Mouse (Mus musculus): ENCODE data around the gene Brd4.

Brd4 gene

DNA sequence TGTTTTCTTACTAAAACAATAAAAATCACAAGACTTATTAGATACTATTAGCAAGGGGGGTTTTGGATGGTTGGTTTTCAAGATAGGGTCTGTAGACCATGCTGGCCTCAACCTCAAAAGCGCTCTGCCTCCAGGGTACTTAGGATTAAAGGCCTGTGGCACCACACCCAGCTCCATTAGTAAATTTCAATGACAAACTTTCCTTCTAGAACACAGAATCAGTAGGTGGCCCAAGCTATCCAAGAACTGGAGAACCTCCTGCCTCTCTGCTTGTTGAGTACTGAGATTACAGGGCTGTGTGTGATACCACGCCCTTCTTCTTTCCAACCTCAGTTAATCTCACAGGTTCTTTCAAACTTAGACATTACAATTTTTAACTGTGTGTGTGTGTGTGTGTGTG is 3.4 kb downstream of the Brd4 start:
- no peak for DNase-seq (ENCODE audit: low spot score in 2 of 2)

DNA sequence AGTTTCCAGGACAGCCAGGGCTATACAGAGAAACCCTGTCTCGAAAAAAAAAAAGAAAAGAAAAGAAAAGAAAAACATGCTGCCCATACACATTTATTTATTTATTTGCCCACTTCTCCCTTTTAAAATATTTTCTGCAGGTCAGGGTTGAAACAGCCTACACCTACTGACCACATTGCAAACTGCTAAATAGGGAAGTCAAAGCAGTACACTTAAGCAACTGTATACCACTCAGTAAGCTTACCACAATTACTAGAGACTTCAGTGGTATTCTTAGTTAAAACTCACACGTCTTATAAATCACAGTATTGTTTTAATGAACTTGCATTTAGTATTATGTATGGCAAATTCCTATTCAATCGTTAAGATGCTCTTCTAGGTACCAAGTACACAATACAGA is 3.9 kb downstream of the Brd4 start:
- no peak for DNase-seq (ENCODE audit: low spot score in 2 of 2)

DNA sequence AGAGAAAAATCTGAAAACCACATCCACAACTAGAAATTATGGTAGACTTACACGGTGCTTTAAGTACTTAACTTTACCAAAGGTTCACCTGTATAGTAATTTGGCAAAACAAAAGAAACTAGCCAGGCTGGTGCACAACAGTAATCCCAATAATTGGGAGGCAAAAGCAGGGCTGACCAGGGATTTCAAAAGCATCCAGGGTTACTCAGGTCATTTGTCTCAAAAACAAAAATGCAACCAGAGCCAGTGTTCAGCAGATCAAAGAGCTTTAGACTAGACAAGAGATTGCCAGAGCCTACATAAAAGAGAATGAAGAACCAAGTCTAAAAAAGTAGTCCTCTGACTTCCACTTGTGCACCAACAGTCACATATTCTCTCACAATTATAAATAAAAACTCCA is 7.3 kb downstream of the Brd4 start:
- no peak for DNase-seq (ENCODE audit: low spot score in 2 of 2)

DNA sequence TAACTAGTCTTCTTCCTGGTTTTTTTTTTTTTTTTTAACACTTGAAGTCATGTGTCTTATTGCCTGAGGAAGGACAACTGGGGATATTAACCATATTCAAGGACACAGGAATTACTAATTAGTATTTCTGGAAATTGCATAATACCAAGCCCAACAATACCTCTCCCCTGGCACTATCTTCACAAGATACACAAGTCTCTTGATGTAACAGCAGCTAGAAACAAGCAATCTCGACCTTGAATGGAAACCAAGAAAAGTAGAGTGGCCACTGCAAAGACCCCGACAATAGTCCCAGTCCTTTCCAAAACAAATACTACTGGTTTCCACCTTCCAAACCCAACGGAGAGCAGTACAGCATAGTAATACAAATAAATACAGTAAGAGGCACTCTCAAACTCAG is 9.0 kb downstream of the Brd4 start:
- no peak for DNase-seq (ENCODE audit: low spot score in 2 of 2)

DNA sequence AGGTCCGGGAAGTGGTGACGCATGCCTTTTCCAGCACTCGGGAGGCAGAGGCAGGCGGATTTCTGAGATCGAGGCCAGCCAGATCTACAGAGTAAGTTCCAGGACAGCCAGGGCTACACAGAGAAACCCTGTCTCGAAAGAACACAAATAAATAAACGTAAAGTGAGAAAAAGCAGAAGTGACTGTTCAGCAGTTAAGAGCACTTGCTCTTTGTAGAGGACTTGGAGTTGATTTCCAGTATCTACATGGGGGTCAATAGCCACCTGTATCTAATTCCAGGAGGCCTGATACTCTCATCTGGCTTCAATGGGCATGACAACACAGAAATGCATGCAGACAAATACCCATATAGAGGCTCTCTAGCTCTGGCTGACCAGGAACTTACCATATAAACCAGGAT is 15.4 kb downstream of the Brd4 start:
- DNase-seq (ENCODE audit: low spot score in 2 of 2) = no peak

DNA sequence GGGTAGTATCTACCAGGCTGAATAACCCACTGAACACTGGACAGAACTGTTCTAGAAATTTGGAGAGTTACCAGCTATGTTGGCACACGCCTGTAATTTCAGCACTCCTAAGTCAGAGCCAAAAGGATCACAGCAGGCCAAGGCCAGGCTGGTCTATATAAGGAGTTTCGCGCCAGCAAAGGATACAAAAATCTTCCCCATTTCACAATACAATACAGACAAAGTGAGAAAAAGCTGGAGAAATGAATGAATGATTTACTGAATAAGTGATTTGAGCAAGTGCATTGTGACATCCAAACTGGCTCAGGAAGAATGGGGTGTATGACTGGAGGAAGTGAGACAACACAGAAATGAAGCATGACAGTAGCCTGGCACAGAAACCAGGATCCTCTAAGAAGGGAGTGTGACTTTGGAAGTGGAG is 16.0 kb downstream of the Brd4 start:
- no peak for DNase-seq (ENCODE audit: low spot score in 2 of 2)

DNA sequence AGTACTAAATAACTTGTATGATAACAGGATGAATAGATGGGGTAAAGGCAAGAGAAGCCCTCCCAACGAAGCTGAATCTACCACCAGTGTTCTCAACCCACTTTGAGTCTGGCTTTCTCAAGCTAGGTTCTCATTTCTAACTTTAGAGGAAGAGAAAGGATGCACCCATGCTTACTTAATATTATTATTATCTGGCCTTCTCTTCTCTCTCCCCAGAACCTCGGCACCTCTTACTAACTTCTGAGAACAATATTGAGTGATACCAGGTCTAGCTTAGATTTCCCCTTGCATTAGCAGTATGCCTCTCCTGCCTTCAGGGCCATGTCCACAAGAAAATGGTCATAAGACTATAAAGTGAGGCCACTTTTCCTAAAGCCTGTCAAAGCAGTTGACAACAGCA is 16.4 kb downstream of the Brd4 start:
- DNase-seq (ENCODE audit: low spot score in 2 of 2) = no peak

DNA sequence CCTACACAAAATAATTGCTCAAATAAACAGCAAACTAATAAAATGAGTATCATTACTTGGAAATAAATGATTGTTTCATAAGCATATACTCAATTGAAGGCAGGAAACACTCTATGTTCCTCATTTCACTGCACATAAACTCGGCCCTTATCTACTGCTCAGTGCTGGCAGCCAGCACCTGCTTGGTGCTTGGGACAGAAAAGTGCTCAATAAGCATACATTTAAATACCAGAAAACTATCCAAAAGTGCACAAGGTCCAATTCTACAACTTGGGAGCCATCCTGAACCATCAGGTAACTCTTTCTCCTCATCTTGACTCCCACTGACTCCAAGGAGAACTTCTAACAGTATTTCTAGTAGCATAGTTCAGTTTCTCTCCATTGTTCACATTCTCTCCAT is 16.9 kb downstream of the Brd4 start:
- no peak for DNase-seq (ENCODE audit: low spot score in 2 of 2)

DNA sequence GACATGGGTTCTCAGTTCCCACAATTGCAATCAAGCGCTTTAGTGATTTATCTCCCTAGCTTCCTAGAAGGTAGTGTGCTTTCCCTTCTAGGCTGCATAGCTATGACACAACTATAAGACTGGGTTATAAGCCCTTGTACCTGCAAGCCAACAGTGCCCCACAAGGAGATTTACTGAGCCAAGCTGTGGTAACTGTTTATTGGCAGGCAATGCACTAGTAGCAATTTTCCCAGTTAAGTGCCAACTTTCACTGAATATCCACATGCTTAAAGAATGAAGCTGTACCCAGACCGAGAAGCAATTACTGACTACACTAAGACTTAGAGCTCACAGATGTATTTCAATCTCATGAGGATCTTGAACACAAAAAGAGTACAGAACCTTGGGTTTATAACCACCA is 20.9 kb downstream of the Brd4 start:
- DNase-seq (ENCODE audit: low spot score in 2 of 2) = no peak

DNA sequence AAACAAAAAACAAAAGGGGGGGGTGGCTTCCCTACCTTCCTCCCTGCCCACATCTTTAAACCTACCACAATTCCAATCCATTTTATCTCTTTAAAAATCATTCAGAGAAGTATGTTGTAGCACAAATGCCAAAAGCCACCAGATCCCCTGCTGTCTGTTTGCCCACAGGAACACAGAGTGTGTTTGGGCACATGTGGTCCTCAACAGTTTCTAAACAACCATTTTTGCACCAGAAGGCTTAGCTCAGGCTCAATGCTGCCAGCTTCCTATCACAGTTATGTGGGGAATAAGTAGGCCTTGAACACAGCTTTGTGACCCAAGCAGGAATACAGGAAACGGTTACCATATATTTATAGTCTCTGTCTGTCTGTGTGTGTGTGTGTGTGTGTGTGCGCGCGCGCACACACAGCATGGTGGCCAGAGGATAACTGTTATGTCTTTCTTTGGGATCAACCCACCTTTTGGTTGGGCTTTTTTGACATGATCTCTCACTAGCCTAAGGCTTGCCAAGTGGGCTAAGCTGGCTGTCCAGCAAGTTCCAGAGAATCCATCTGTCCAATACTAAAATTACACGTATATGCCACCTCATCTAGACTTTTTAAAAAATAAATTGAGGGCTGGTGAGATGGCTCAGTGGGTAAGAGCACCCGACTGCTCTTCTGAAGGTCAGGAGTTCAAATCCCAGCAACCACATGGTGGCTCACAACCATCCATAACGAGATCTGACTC is 21.5 kb downstream of the Brd4 start:
- no peak for DNase-seq (ENCODE audit: low spot score in 2 of 2)

DNA sequence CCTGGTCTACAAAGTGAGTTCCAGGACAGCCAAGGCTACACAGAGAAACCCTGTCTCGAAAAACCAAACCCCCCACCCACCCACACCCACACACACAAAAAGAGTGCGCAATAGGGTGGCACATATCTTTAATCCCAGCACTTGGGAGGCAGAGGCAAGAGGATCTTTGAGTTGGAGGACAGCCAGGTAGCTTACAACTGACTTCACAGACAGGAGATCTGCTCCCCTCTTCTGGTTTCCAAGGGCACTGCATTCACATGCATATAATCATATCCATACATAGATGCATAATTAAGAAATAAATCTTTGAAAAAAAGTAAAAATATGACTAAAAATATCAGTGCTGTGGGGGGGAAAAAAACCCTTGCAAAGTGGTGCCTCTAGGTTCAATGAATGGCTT is 25.7 kb downstream of the Brd4 start:
- DNase-seq (ENCODE audit: low spot score in 2 of 2) = no peak

DNA sequence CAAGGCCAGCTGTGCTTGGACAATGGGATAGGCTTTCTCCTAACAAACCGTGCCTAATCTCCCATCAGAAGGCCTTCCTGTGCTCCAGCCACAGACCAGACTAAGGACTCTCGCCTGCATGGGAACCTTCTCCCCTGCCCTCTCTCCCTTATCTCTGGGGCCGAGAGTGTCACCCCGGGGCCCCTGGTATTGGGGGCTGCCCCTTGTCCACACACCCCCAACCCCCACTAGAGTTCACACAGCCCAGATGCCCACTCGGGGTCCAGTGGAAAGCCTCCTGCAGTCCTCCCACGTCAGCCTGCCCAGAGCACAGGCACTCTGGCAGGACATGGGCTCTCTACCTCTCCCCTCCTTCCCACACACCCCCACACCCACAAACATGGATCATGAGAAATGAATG is 26.6 kb downstream of the Brd4 start:
- DNase-seq (ENCODE audit: low spot score in 2 of 2) = no peak

DNA sequence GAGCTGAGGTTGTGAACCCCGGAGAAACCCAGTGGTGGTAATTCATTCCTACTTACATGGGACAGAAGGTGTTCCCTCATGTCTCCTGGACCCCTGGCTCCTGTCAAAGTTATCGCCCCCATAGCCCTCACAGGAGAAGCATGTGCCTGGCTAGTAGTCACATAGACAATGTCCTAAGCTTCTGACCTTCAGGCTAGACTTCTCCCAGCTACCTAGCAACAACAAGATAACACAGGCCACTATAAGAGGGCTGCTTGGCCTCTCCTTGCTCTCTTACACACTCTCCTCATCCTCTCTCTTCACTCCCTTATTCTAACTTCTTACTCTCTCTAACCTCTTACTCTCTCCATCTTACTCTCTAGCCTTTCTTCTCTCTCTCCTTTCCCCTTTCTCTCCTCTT is 27.1 kb downstream of the Brd4 start:
- DNase-seq (ENCODE audit: low spot score in 2 of 2) = no peak

DNA sequence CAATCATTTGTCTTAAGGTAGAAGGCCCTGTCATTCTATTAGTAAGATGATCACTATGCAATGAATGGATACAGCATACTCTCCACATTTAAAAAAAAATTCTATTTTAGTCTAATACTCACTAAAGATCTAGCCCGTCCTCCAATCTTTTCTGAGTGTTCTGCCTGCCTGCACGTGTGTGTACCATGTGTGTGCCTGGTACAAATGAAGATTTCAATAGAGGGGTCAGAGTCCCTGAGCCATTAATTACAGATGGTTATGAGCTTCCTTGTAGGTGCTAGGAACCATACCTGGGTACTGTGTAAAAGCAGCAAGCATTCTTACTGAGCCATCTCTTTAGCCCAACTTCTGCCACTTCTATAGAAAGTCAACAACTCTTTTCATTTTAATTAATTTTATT is 27.6 kb downstream of the Brd4 start:
- no peak for DNase-seq (ENCODE audit: low spot score in 2 of 2)

DNA sequence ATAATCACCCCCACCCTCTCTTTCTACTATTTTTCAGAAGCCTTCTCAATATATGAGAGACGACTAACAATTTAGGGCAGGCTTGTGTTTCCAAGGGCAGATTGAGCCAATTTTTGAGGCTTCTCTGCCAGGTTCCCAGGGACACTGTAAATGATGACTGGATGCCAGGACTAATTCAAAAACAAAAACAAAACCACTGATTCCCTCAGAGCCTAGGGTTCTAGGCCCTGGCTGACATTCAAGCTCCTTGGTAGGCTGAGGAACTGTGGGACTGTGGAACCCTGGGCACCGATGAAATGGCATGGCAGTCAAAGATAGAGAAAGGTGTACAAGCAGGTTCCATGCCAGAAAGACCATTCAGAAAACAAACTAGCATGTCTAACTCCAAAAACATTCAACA is 31.3 kb downstream of the Brd4 start:
- DNase-seq (ENCODE audit: low spot score in 2 of 2) = no peak

DNA sequence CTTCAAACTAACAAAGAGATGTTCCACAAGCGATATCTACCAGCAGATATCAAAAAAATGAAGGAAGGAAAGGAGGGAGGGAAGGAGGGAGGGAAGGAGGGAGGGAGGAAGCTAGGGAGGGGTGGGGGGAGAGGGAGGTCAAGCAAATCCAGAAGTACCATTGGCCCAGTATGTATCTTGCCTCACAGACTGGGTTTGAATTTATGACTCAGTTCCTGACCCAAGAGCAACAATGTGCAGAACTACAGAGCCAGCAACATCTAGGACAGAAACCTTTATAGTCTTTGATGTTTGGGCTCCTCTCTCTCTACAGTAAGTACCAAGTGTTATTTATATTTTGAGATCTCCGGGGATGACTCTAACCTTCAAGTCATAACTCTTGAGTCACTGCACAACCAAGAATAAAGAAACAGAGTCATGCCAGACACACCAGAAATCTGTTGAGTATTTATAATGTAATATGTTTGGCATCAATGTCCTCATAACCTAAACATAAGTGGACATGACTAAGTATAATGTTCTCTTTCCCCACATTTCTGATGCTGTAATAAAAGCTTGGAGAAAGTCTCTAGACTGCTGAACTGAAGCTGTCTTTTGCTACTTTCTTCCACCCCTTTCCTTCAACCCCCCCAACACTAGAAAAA is 32.6 kb downstream of the Brd4 start:
- DNase-seq (ENCODE audit: low spot score in 2 of 2) = no peak

DNA sequence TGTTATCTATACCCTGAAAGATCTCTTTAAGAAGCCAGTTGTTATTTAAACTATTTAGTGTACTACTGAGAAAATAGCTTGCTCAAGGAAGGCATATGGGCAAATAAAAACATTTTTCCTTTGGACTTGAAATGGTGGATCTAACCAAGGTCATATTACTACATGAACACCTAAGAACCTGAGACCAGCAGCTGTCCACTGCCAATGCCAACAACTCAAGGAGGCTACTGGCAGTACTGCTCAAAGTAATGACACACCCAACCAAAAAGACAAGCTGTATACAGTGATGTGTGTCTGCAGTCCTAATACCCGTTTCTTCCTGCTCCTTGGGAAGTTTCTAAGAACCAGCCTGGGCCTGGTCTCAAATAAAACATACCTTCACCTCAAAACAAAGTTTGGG is 34.5 kb downstream of the Brd4 start:
- no peak for DNase-seq (ENCODE audit: low spot score in 2 of 2)

DNA sequence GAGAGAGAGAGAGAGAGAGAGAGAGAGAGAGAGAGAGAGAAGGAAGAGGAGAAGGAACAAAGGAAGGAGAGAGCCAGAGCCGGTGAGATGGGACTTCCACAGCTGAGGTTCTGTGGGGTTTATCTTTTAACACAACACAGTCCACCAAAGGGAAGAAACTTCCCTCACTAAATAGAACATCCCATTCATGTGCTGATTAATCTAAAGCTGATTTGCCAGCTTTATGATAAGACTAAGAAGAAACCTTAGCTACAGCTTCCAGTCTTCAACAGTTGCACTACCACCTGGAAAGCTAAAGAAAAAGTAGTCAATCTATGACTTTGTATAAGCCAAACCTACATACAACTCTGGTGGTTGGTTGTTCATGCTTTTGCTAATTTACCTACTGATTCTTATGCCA is 36.3 kb downstream of the Brd4 start:
- DNase-seq (ENCODE audit: low spot score in 2 of 2) = no peak

DNA sequence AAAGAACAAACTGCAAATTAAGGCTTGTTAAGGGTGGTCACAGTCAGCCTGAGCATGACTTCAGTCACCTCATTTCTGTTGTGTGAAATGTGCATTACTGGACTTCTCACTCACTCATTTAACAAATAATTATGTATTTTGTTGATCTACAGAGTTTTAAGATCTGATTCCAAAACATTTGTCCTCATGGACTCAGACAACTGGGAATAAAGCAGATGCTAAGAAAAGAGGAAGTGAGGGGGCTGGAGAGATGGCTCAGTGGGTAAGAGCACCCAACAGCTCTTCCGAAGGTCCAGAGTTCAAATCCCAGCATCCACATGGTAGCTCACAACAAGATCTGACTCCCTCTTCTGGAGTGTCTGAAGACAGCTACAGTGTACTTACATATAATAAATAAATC is 36.9 kb downstream of the Brd4 start:
- no peak for DNase-seq (ENCODE audit: low spot score in 2 of 2)

DNA sequence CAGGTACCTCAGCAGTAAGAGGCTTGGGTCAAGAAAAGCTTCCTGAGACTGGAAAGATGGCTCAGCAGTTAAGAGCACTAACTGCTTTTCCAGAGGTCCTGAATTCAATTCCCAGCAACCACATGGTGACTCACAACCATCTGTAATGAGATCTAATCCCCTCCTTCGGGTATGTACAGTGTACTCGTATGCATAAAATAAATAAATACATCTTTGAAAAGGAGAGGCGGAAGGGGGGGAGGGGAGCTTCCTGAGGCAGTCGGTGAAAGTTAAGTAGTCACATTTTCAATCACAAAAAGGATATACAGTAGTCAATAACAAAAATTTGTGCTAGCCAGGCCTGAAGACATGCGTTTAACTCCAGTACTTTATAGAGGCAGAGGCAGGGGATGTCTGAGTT is 38.4 kb downstream of the Brd4 start:
- no peak for DNase-seq (ENCODE audit: low spot score in 2 of 2)

DNA sequence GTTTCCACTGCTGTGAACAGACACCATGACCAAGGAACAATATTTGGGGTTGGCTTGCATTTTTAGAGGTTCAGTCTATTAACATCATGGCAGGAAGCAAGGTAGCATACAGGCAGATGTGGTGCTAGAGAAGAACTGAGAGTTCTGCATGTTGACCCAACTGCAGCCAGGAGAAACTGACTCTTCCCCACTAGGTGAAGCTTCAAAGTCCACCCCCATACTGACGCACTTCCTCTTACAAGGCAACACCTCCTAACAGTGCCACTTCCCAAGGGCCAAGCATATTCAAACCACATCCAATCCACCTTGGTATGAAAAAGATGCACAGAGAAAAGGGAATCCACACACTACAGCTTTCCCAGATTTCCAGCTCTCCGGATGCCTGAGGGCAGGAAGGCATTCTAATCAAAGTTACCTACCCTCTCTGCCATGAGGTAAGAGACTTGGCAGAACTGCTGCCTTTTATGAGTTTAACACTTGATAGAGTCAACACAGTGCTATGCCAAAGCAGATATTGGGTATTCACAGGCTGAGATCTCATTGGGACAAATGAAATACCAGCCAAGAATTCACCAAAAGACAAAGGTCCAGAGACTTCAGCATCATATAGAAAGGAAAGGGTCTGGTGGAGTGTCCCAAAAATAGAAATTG is 43.5 kb downstream of the Brd4 start:
- no peak for DNase-seq (ENCODE audit: low spot score in 2 of 2)

DNA sequence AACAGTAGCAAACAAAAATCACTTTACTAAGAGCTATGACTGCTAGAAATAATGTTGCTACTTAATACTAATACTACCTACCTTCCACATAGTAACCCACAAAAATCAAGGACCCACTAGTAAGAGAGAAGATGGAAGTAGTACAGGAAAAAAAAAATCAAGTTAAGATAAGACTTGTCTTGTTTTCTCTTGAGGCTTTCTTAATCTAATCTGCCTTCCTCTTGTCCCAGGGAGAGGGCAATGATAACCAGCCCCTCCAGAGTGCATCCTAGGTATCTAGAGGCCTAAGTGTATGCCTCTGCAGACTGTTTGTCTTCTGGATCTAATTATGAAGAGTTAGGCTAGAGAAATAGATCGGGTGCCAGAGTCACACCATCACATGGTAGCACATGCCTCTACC is 45.9 kb downstream of the Brd4 start:
- no peak for DNase-seq (ENCODE audit: low spot score in 2 of 2)

DNA sequence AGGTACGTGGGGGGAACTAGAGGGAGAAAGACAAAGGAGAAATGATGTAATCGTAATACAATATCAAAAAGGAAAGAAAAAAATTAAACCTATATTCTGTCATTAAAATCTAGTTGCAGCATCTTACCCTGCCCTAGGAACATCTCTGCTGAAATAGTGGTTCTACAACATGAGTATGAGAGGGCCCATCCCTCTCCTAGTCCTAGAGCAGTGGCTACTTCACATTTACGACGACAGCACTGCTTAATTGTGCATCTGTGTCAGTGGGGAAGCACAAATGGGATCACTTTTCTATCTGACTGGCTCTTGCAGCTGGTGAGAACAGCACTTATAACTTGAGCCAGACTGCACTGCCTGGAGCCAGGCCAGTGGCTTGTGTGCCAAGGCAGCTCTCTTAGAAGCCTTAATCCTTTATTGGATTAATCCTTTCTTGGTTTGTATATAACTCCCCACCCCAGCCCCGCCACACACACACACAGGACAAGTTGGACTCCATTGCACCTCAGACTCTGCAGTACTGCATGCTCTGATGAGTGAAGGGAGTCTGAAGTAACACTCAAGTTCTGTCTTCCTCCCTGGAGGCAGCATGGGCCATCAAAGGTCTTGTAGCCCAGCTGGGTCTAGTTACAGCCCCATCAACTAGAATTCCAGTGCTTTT is 48.9 kb downstream of the Brd4 start:
- DNase-seq (ENCODE audit: low spot score in 2 of 2) = peak; percentile 46 to 63
